Mouse (Mus musculus): ENCODE results near the gene Ccdc134. TPM values are rescaled to one million over a fixed set of nuclear protein-coding genes. Genes with fewer than 3 reads are reported as not detected.
A peak's percentile ranks its signal among the peaks of the same experiment; 100 is the strongest.

Ccdc134 gene
- polyA plus RNA-seq, 1 experiment from 2014 or later: 5.5 TPM

- no peak overlapping the region for H3K9ac ChIP-seq (ENCODE audit: low read depth, low read length)
- H3K27ac ChIP-seq (ENCODE audit: low read length): no peak overlapping the region
- no peaks in the 10 kb centered on the region for H3K9me3 ChIP-seq (replicated peaks; ENCODE audit: control insufficient read depth, low read length)
- H3K4me3 ChIP-seq (ENCODE audit: low read depth, low read length): no peak overlapping the region
- 34% methylated on average over 6 of the region's 6 CpGs for WGBS (ENCODE audit: insufficient replicate concordance)
- no peak for ATAC-seq (ENCODE audit: low read depth)
- no peaks in the 10 kb centered on the region for H3K27me3 ChIP-seq (ENCODE audit: control insufficient read depth, insufficient read depth, low read depth, low read length)
- no peak overlapping the region for H3K4me2 ChIP-seq (ENCODE audit: low read depth, low read length)
- no peaks in the 10 kb centered on the region for H3K36me3 ChIP-seq (ENCODE audit: control insufficient read depth, insufficient read depth)
- H3K4me1 ChIP-seq (ENCODE audit: control insufficient read depth, low read depth, low read length): peaks cover 28% of the 10 kb centered on the region
Observed at GRCm38 (mm10) chr15:82156298-82156697, 28.6 kb downstream of the Ccdc134 start.

GRCm38 (mm10) chr15:82156902-82157301, 29.2 kb downstream of the Ccdc134 start:
- no peak overlapping the region for H3K27ac ChIP-seq (ENCODE audit: low read length)

GRCm38 (mm10) chr15:82158243-82159035, 30.7 kb downstream of the Ccdc134 start:
- no peak overlapping the region for H3K9ac ChIP-seq (ENCODE audit: low read depth, low read length)
- no peak for ATAC-seq (ENCODE audit: low read depth)

More at GRCm38 (mm10) chr15:82156902-82157301, 29.2 kb downstream of the Ccdc134 start:
- WGBS (ENCODE audit: insufficient replicate concordance): 29% methylated on average over 10 of the region's 10 CpGs
- no peaks in the 10 kb centered on the region for H3K9me3 ChIP-seq (replicated peaks; ENCODE audit: control insufficient read depth, low read length)
- H3K36me3 ChIP-seq (ENCODE audit: control insufficient read depth, insufficient read depth): no peaks in the 10 kb centered on the region
- H3K9ac ChIP-seq (ENCODE audit: low read depth, low read length): no peak overlapping the region
- H3K4me1 ChIP-seq (ENCODE audit: control insufficient read depth, low read depth, low read length): peaks cover 31% of the 10 kb centered on the region
- H3K4me2 ChIP-seq (ENCODE audit: low read depth, low read length): no peak overlapping the region
- H3K4me3 ChIP-seq (ENCODE audit: low read depth, low read length): no peak overlapping the region
- H3K27me3 ChIP-seq (ENCODE audit: control insufficient read depth, insufficient read depth, low read depth, low read length): no peaks in the 10 kb centered on the region
- ATAC-seq (ENCODE audit: low read depth): no peak

GRCm38 (mm10) chr15:82159471-82159870, 31.7 kb downstream of the Ccdc134 start:
- H3K4me1 ChIP-seq (ENCODE audit: control insufficient read depth, low read depth, low read length): peaks cover 43% of the 10 kb centered on the region
- 76% methylated on average over 9 of the region's 9 CpGs for WGBS (ENCODE audit: insufficient replicate concordance)

More at GRCm38 (mm10) chr15:82158243-82159035, 30.7 kb downstream of the Ccdc134 start:
- Histone ChIP-seq H3K36me3 (ENCODE audit: control insufficient read depth, insufficient read depth) (no peaks in the 10 kb centered on the region), H3K27ac (ENCODE audit: low read length) (no peak overlapping the region), H3K4me3 (ENCODE audit: low read depth, low read length) (no peak overlapping the region), H3K4me1 (ENCODE audit: control insufficient read depth, low read depth, low read length) (peaks cover 32% of the 10 kb centered on the region), H3K4me2 (ENCODE audit: low read depth, low read length) (no peak overlapping the region), H3K9me3 (replicated peaks; ENCODE audit: control insufficient read depth, low read length) (no peaks in the 10 kb centered on the region), H3K27me3 (ENCODE audit: control insufficient read depth, insufficient read depth, low read depth, low read length) (no peaks in the 10 kb centered on the region)
- 61% methylated on average over 17 of the region's 17 CpGs for WGBS (ENCODE audit: insufficient replicate concordance)

GRCm38 (mm10) chr15:82160731-82161640, 33.3 kb downstream of the Ccdc134 start:
- ATAC-seq (ENCODE audit: low read depth): no peak
- H3K4me1 ChIP-seq (ENCODE audit: control insufficient read depth, low read depth, low read length): peaks cover 56% of the 10 kb centered on the region
- WGBS (ENCODE audit: insufficient replicate concordance): 58% methylated on average over 11 of the region's 11 CpGs

More at GRCm38 (mm10) chr15:82159471-82159870, 31.7 kb downstream of the Ccdc134 start:
- ATAC-seq (ENCODE audit: low read depth): no peak
- Histone ChIP-seq H3K27ac (ENCODE audit: low read length) (no peak overlapping the region; the same call in 1 of the 2 replicates), H3K9me3 (replicated peaks; ENCODE audit: control insufficient read depth, low read length) (no peaks in the 10 kb centered on the region), H3K27me3 (ENCODE audit: control insufficient read depth, insufficient read depth, low read depth, low read length) (no peaks in the 10 kb centered on the region), H3K9ac (ENCODE audit: low read depth, low read length) (no peak overlapping the region), H3K4me3 (ENCODE audit: low read depth, low read length) (no peak overlapping the region), H3K4me2 (ENCODE audit: low read depth, low read length) (no peak overlapping the region), H3K36me3 (ENCODE audit: control insufficient read depth, insufficient read depth) (no peaks in the 10 kb centered on the region)

GRCm38 (mm10) chr15:82161965-82162600, 34.4 kb downstream of the Ccdc134 start:
- no peaks in the 10 kb centered on the region for H3K9me3 ChIP-seq (replicated peaks; ENCODE audit: control insufficient read depth, low read length)
- 83% methylated on average over 12 of the region's 12 CpGs for WGBS (ENCODE audit: insufficient replicate concordance)

More at GRCm38 (mm10) chr15:82160731-82161640, 33.3 kb downstream of the Ccdc134 start:
- Histone ChIP-seq H3K9me3 (replicated peaks; ENCODE audit: control insufficient read depth, low read length) (no peaks in the 10 kb centered on the region), H3K27ac (ENCODE audit: low read length) (no peak overlapping the region), H3K36me3 (ENCODE audit: control insufficient read depth, insufficient read depth) (no peaks in the 10 kb centered on the region), H3K9ac (ENCODE audit: low read depth, low read length) (no peak overlapping the region), H3K27me3 (ENCODE audit: control insufficient read depth, insufficient read depth, low read depth, low read length) (no peaks in the 10 kb centered on the region), H3K4me3 (ENCODE audit: low read depth, low read length) (no peak overlapping the region), H3K4me2 (ENCODE audit: low read depth, low read length) (no peak overlapping the region)

GRCm38 (mm10) chr15:82163356-82164060, 35.8 kb downstream of the Ccdc134 start:
- WGBS (ENCODE audit: insufficient replicate concordance): 67% methylated on average over 10 of the region's 10 CpGs
- no peaks in the 10 kb centered on the region for H3K27me3 ChIP-seq (ENCODE audit: control insufficient read depth, insufficient read depth, low read depth, low read length)
- peak overlapping the region; percentile 0; the same call in 1 of the 2 replicates for H3K9ac ChIP-seq (ENCODE audit: low read depth, low read length)
- H3K36me3 ChIP-seq (ENCODE audit: control insufficient read depth, insufficient read depth): no peaks in the 10 kb centered on the region
- H3K27ac ChIP-seq (ENCODE audit: low read length): peak overlapping the region; percentile 75
- peaks cover 65% of the 10 kb centered on the region for H3K4me1 ChIP-seq (ENCODE audit: control insufficient read depth, low read depth, low read length)
- H3K4me3 ChIP-seq (ENCODE audit: low read depth, low read length): no peak overlapping the region
- H3K9me3 ChIP-seq (replicated peaks; ENCODE audit: control insufficient read depth, low read length): no peaks in the 10 kb centered on the region
- peak overlapping the region; percentile 36; the same call in 1 of the 2 replicates for H3K4me2 ChIP-seq (ENCODE audit: low read depth, low read length)
- no peak for ATAC-seq (ENCODE audit: low read depth)

More at GRCm38 (mm10) chr15:82161965-82162600, 34.4 kb downstream of the Ccdc134 start:
- Histone ChIP-seq H3K36me3 (ENCODE audit: control insufficient read depth, insufficient read depth) (no peaks in the 10 kb centered on the region), H3K4me3 (ENCODE audit: low read depth, low read length) (no peak overlapping the region), H3K27me3 (ENCODE audit: control insufficient read depth, insufficient read depth, low read depth, low read length) (no peaks in the 10 kb centered on the region), H3K4me2 (ENCODE audit: low read depth, low read length) (no peak overlapping the region), H3K9ac (ENCODE audit: low read depth, low read length) (no peak overlapping the region), H3K4me1 (ENCODE audit: control insufficient read depth, low read depth, low read length) (peaks cover 67% of the 10 kb centered on the region), H3K27ac (ENCODE audit: low read length) (no peak overlapping the region)
- ATAC-seq (ENCODE audit: low read depth): no peak

- no peak overlapping the region for H3K4me3 ChIP-seq (ENCODE audit: low read depth, low read length)
Observed at GRCm38 (mm10) chr15:82164061-82164399, 36.3 kb downstream of the Ccdc134 start.

More at GRCm38 (mm10) chr15:82164061-82164399, 36.3 kb downstream of the Ccdc134 start:
- Histone ChIP-seq H3K27me3 (ENCODE audit: control insufficient read depth, insufficient read depth, low read depth, low read length) (no peaks in the 10 kb centered on the region), H3K9ac (ENCODE audit: low read depth, low read length) (peak overlapping the region; percentile 0; the same call in 1 of the 2 replicates), H3K9me3 (replicated peaks; ENCODE audit: control insufficient read depth, low read length) (no peaks in the 10 kb centered on the region), H3K4me2 (ENCODE audit: low read depth, low read length) (peak overlapping the region; percentile 36), H3K36me3 (ENCODE audit: control insufficient read depth, insufficient read depth) (no peaks in the 10 kb centered on the region), H3K4me1 (ENCODE audit: control insufficient read depth, low read depth, low read length) (peaks cover 62% of the 10 kb centered on the region), H3K27ac (ENCODE audit: low read length) (peak overlapping the region; percentile 75)
- peak; percentile 65 for ATAC-seq (ENCODE audit: low read depth)
- WGBS (ENCODE audit: insufficient replicate concordance): 17% methylated on average over 4 of the region's 4 CpGs
